Mouse (Mus musculus) embryo, embryonic 9.5 days (tissue): ENCODE measurements around the gene Pmpcb.

Source experiments
- DNase-seq: peaks from one replicate; pipeline ENCODE4 v3.0.0-alpha.2; 2017; ENCODE audit errors: extremely low spot score

Pmpcb gene

DNA sequence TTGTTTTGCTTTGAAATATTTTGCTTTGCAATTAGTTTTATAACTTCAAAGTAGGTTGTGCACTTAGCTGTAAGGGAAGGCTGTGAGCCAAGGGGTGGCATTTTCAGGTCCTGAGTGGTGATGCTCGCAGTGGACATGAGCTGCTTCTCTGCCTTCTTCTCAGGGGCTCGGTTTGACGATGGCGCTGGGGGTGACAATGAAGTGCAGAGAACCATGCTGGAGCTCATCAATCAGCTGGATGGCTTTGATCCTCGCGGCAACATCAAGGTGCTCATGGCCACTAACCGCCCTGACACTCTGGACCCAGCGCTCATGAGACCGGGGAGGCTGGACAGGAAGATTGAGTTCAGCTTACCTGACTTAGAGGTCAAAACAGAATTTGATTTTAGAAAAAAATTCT is 66.0 kb downstream of the Pmpcb start:
- DNase-seq = no peak

DNA sequence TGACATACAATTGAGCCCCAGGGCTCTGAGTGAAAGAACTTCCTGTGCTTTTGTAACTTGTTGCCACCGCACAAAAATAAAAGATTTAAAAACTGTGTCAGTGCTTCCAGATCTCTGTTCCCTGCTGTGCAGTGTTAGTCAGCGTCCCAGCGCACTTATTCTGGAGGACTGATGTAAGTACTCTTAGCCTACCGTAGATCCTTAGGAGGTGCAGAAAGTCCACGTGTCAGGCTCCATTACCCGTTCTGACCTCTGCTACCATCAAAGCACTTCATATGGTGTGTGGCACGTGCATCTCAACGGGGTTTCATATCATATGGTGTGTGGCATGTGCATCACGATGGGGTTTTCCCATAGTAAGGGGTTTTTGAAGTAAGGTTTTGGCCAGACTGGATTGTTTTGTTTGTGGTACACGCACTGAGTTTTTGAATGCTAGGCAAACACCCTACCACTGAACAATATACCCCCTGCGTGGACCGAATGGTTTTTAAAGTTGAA is 66.8 kb downstream of the Pmpcb start:
- no peak for DNase-seq

DNA sequence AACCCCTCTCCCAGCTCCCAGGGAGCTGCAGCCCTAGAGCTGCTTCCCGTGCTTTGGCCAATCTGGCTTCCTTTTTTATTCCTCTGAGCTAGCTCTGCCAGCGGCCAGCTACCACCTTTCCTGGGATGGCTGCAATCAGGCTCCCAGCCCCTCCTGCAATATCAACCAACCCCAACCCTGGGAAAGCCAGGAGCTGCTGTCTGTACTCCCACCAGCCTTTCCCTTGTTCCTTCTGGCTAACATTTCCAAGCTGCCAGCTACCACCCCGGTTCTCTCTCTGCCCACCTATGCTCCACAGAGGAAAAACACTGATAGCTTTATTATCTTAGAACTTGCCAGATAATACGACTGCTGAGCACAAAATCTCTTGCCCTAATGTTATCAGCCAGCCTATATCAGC is 67.9 kb downstream of the Pmpcb start:
- no peak for DNase-seq
